Mouse (Mus musculus) hindbrain, embryonic 14.5 days (tissue): ENCODE measurements around the gene Golga7b. TPM values are rescaled to one million over a fixed set of nuclear protein-coding genes. Genes with fewer than 3 reads are reported as not detected.

Experiments used
- ATAC-seq: fragments of 200-750 bp; cut with Nextera tagmentation; 2 replicates; pipeline ENCODE4 v1.8.0; 2017; ENCODE audit warnings: moderate number of reproducible peaks, mild to moderate bottlenecking, moderate TSS enrichment, moderate library complexity; ENCODE audit not compliant: low FRiP score
- DNase-seq: peaks from one replicate; pipeline ENCODE4 v3.0.0-alpha.2; 2015; ENCODE audit warnings: low spot score
- H3K27ac ChIP-seq: fragments of 300-500 bp; sonication (generic); 2 replicates; pipeline ENCODE4 v1.5.1; 2014; ENCODE audit warnings: mild to moderate bottlenecking, moderate library complexity
- H3K27me3 ChIP-seq: fragments of 300-500 bp; sonication (generic); 2 replicates; pipeline ENCODE4 v1.6.1; 2014; ENCODE audit warnings: mild to moderate bottlenecking, low read length, mixed read lengths; ENCODE audit not compliant: control insufficient read depth, insufficient read depth
- H3K36me3 ChIP-seq: fragments of 300-500 bp; sonication (generic); replicated peaks from 2 replicates; pipeline ENCODE4 v1.6.1; 2014; ENCODE audit not compliant: control insufficient read depth, insufficient read depth
- H3K4me1 ChIP-seq: fragments of 300-500 bp; sonication (generic); replicated peaks from 2 replicates; pipeline ENCODE4 v1.6.1; 2014; ENCODE audit warnings: antibody characterized with exemption, low read length, mixed read lengths; ENCODE audit not compliant: control insufficient read depth, insufficient read depth
- H3K4me2 ChIP-seq: fragments of 300-500 bp; sonication (generic); replicated peaks from 2 replicates; pipeline ENCODE4 v1.6.1; 2014; ENCODE audit warnings: mild to moderate bottlenecking, moderate library complexity
- H3K4me3 ChIP-seq: fragments of 300-500 bp; sonication (generic); replicated peaks from 2 replicates; pipeline ENCODE4 v1.5.1; 2014; ENCODE audit warnings: mild to moderate bottlenecking, low read length
- H3K9ac ChIP-seq: fragments of 300-500 bp; sonication (generic); 2 replicates; pipeline ENCODE4 v1.6.1; 2014
- H3K9me3 ChIP-seq: fragments of 300-500 bp; sonication (generic); 2 replicates; pipeline ENCODE4 v1.6.1; 2016; ENCODE audit warnings: low read length; ENCODE audit not compliant: control insufficient read depth
- WGBS: fragments of 180-500 bp; shearing (Covaris S2); extraction: QIAGEN DNeasy Blood & Tissue Kit; methylation state at CpG from one replicate; pipeline ENCODE4 v1.1.7; 2014; 5-methylcytosine and 5-hydroxymethylcytosine counted together
- polyA plus RNA-seq: library from polyadenylated mRNA; unstranded; fragments of >200 nt; fragmentation: Nextera tagmentation; extraction: Ambion mirVana; gene quantifications from 2 replicates; pipeline ENCODE4 v1.2.1, GENCODE M21; 2014

Golga7b gene
- polyA plus RNA-seq = 44.1 and 46.8 TPM in 2 replicates

DNA sequence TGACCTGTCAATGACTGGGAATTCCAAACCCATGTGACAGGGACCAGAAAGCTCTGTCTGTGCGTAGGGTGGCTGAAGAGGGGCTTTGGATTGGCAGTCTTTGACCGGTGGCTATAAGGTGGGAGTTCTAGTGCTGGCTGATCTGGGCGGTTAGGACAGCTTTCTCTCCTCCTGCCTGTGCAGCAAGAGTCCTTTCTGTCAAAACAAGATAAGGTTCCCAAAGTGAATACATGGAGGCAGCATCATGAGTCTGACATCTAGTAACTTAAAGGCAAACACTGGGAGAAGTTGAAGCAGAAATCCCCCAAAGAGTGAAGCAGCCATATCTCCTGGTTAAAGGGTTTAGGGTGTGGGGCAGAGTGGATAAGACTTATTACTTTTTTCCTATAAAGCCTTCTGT is at the start of gene Golga7b:
Golga7b (plus strand) TSS at position 56 of the 400 bp plus-strand sequence.
- H3K27me3 ChIP-seq = no peaks in the 10 kb centered on the region
- H3K36me3 ChIP-seq = no peaks in the 10 kb centered on the region

DNA sequence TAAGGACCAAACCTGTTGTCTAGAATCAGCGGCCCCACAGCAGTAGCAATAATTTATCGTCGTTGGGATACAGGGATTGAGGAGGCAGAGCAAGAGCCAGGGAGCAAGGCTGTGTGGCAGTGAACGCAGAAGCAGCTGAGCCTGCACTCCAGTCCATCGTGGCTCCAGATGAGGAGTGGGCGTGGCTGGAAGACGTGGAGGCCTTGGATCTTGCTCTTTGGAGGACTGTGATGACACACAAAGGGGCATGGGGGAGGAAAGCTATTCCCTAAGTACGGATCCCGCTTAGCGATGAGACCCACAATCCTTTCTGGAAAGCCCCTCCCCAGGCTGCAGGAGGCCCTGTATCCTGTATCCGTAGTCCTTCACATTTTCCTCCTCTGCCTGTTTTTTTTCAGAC is 49.3 kb upstream of the Golga7b start:
- Histone ChIP-seq H3K4me3 (no peak overlapping the region), H3K27ac (no peak overlapping the region), H3K9me3 (no peaks in the 10 kb centered on the region), H3K9ac (no peak overlapping the region), H3K36me3 (peaks cover 3% of the 10 kb centered on the region; the same call in 1 of the 2 replicates), H3K4me2 (no peak overlapping the region), H3K4me1 (peaks cover 7% of the 10 kb centered on the region), H3K27me3 (peaks cover 45% of the 10 kb centered on the region)
- ATAC-seq = no peak
- DNase-seq = no peak
- WGBS = 48% methylated on average over 11 of the region's 11 CpGs

More for the DNA sequence above, at the start of gene Golga7b:
- WGBS = 92% methylated on average over 3 of the region's 3 CpGs
- H3K27ac ChIP-seq = no peak within 1 kb of the TSS
- H3K4me1 ChIP-seq = no peaks in the 10 kb centered on the region
- no peak for DNase-seq
- no peak within 1 kb of the TSS for H3K4me3 ChIP-seq
- no peak within 1 kb of the TSS for H3K4me2 ChIP-seq
- no peak within 1 kb of the TSS for H3K9ac ChIP-seq
- ATAC-seq = no peak
- no peaks in the 10 kb centered on the region for H3K9me3 ChIP-seq

DNA sequence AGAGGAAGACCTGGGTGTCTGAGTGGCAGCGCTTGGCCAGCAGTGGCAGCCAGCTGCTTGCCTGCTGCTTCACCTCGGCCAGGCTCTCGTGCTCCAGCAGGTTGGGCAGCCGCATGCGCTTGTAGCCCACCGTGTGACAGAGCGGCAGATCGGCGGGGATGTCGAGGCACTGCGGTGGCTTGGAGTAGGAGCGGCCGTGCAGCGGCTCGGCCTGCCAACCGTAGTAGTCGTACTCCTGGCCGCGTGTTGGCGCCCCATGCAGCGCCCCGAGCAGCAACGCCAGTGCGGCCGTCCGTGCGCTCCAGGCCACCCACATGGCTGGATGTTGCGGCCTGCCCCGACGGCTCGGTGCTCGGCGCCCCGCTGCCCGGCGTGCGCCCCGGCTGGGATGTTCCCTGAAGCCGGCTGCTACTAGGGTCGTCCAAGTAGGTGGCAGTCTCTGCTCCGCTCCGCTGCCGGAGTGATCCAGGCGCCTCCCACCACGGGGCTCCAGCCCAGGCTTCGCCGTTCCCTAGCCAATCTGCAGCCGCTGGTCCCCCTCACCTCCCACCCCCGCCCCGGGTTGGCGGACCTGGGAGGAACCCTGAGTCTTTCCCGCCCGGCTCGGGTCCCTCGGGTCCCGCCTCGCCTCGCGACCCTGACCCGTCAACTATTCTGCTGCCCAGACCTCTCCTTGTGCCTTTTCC is 45.5 kb upstream of the Golga7b start, which contains the start of gene Sfrp5:
Sfrp5 (minus strand) TSS at position 557 of the 686 bp plus-strand sequence.
- Histone ChIP-seq H3K9me3 (no peaks in the 10 kb centered on the region), H3K4me3 (peak within 1 kb of the TSS; percentile 30), H3K27ac (no peak within 1 kb of the TSS), H3K4me1 (peaks cover 7% of the 10 kb centered on the region), H3K27me3 (peaks cover 54% of the 10 kb centered on the region), H3K36me3 (no peaks in the 10 kb centered on the region), H3K4me2 (peak within 1 kb of the TSS; percentile 49), H3K9ac (0 out of 2 replicates have a peak within 1 kb of the TSS, but pooled peaks have one; percentile 42)
- DNase-seq (no peak), ATAC-seq (peak; percentile 38; the same call in 1 of the 2 replicates)
- 2% methylated on average over 59 of the region's 60 CpGs for WGBS

DNA sequence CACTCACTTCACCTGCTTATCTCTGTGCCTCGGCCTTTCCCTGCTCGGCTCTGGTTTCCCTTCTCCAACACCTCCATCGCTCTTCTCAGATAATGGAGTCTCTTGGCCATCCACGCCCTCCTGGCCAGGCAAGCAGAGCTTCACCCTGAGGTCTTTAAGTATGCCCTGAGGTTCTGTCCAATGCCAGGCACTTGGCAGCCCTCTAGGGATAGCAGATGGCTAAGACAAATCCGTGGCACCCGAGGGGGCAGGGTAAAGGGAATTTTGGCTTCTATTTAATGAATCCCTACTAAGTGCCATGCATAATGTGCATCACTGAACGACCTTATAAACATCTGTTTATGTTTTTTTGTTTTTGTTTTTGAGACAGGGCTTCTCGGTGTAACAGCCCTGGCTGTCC is 44.9 kb upstream of the Golga7b start:
- Histone ChIP-seq H3K4me3 (no peak overlapping the region), H3K27me3 (peaks cover 54% of the 10 kb centered on the region), H3K27ac (no peak overlapping the region), H3K36me3 (no peaks in the 10 kb centered on the region), H3K9ac (no peak overlapping the region), H3K4me2 (peak overlapping the region; percentile 49), H3K9me3 (no peaks in the 10 kb centered on the region), H3K4me1 (peaks cover 7% of the 10 kb centered on the region)
- 38% methylated on average over 8 of the region's 8 CpGs for WGBS
- DNase-seq (no peak), ATAC-seq (no peak)

DNA sequence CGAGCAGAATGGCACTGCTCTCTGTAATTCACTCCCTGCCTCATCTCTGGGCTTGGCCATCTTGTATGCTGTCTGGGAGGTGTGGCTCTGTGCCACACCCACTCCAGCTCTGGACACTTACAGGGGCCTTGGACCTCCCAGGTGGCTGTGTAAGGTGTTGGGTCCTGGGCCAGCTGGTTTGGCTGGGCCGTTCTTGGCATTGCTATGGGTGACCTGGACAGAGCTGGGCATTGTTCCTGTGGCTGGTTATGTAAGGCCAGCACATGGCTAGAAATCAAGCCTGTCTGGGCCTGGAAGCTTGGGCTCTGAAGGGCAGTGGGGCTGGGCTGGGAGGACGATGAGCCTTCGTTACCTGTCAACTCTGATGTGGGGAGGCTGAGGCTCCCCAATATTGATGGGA is 43.1 kb upstream of the Golga7b start:
- 92% methylated on average over 4 of the region's 4 CpGs for WGBS
- Histone ChIP-seq H3K27me3 (peaks cover 46% of the 10 kb centered on the region), H3K4me1 (peaks cover 7% of the 10 kb centered on the region), H3K36me3 (no peaks in the 10 kb centered on the region), H3K9me3 (no peaks in the 10 kb centered on the region), H3K27ac (no peak overlapping the region), H3K4me2 (no peak overlapping the region), H3K9ac (no peak overlapping the region), H3K4me3 (no peak overlapping the region)
- ATAC-seq = no peak
- no peak for DNase-seq

DNA sequence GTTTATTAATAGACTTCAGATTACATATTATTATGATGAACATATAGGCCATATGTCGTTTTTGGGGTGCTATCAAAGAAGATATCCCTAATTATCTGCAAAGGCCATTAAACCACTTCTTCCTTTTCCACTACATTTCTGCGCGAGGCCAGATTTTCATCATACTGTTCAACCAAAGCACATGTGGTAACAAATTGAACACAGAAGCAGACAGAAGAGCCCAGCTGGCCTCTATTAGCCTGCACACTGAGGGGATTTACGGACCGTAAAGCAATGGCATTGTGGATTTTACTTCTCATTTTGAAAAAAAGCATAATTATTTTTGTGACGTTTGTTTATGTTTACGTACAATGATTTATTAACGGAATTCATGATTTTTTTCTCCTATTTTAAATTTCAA is 42.2 kb upstream of the Golga7b start:
- 74% methylated on average over 8 of the region's 8 CpGs for WGBS
- ATAC-seq (no peak), DNase-seq (no peak)
- no peak overlapping the region for H3K27ac ChIP-seq
- H3K9ac ChIP-seq = no peak overlapping the region
- H3K27me3 ChIP-seq = peaks cover 37% of the 10 kb centered on the region
- H3K36me3 ChIP-seq = no peaks in the 10 kb centered on the region
- peaks cover 7% of the 10 kb centered on the region for H3K4me1 ChIP-seq
- no peak overlapping the region for H3K4me2 ChIP-seq
- no peaks in the 10 kb centered on the region for H3K9me3 ChIP-seq
- H3K4me3 ChIP-seq = no peak overlapping the region

DNA sequence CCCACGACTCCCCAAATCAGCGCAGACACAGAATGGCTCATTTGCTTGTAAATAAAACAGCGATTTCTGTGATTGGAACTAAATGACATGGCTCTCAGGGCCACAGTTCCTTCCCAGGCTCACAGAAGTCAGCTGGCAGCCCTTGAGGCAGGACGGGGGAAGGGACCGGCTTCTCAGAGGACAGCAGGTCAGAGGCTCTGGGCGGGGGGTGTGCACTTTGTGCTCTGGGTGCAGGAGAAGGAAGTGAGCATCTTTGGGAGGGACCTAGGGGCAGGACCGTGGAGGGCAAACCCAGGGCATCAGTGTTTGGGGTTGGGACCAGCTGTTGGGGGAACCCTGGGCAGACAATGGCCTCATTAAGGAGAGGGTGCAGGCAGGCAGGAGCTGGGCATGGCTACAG is 37.9 kb upstream of the Golga7b start:
- WGBS = 50% methylated on average over 7 of the region's 7 CpGs
- Histone ChIP-seq H3K27ac (no peak overlapping the region), H3K9ac (no peak overlapping the region), H3K4me2 (no peak overlapping the region), H3K4me3 (no peak overlapping the region), H3K4me1 (no peaks in the 10 kb centered on the region), H3K36me3 (no peaks in the 10 kb centered on the region), H3K9me3 (no peaks in the 10 kb centered on the region), H3K27me3 (no peaks in the 10 kb centered on the region)
- DNase-seq = no peak
- ATAC-seq = peak; percentile 24; the same call in 1 of the 2 replicates

DNA sequence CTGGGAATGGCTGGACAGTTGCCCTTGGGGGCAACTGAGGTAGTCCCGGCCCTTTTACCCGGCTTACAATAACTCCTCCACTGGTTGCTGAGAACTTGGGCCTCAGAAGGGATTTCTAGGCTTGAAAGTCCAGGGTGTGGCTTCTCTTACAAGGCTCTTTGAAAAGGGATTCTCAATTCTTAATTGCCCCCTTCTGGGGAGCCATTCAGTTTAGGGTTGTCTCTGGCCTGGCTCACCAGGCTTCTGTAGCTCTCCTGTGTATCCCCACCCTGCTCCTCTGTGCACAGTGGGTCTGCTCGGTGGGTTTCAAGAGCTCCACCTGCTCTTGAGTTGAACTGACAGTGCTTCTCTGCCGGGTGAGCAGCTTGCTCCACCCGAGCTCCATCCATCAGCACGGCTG is 37.4 kb upstream of the Golga7b start:
- ATAC-seq (no peak), DNase-seq (no peak)
- Histone ChIP-seq H3K27me3 (no peaks in the 10 kb centered on the region), H3K4me1 (no peaks in the 10 kb centered on the region), H3K4me2 (no peak overlapping the region), H3K27ac (no peak overlapping the region), H3K9ac (no peak overlapping the region), H3K36me3 (no peaks in the 10 kb centered on the region), H3K4me3 (no peak overlapping the region), H3K9me3 (no peaks in the 10 kb centered on the region)
- WGBS = 66% methylated on average over 6 of the region's 6 CpGs

DNA sequence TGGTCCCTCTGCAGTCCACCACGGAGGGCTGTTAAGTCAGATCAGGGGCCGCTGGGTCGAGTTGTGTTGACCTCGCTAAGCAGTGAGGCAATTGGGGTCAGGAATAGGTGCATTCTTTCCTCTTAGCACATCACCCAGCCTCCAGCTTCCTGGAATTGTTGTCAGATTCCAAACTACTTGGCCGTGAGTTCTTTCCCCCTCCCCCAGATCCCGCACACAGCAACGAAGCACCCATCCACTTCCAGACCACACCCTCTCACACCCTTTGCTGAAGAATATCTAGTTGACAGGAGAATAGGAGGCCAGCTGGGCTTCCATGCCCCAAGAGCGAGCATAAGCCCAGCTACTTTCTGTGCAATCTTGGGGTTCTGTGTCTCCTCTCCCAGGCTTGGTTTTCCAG is 35.4 kb upstream of the Golga7b start:
- no peak overlapping the region for H3K9ac ChIP-seq
- DNase-seq (no peak), ATAC-seq (no peak)
- 22% methylated on average over 8 of the region's 8 CpGs for WGBS
- no peaks in the 10 kb centered on the region for H3K36me3 ChIP-seq
- no peaks in the 10 kb centered on the region for H3K9me3 ChIP-seq
- H3K27me3 ChIP-seq = no peaks in the 10 kb centered on the region
- no peak overlapping the region for H3K4me2 ChIP-seq
- no peak overlapping the region for H3K27ac ChIP-seq
- H3K4me3 ChIP-seq = no peak overlapping the region
- H3K4me1 ChIP-seq = no peaks in the 10 kb centered on the region
